Mouse (Mus musculus) midbrain, embryonic 14.5 days (tissue): ENCODE results near the gene Abcc4. TPM values are rescaled to one million over a fixed set of nuclear protein-coding genes. Genes with fewer than 3 reads are reported as not detected.

Experiments
- ATAC-seq: fragments of 200-750 bp; cut with Nextera tagmentation; 2 replicates; pipeline ENCODE4 v1.8.0; 2017; ENCODE audit warnings: moderate number of reproducible peaks, moderate library complexity; ENCODE audit not compliant: low FRiP score, low TSS enrichment
- DNase-seq: peaks from one replicate; pipeline ENCODE4 v3.0.0-alpha.2; 2015
- H3K27ac ChIP-seq: fragments of 300-500 bp; sonication (generic); replicated peaks from 2 replicates; pipeline ENCODE4 v1.5.1; 2014; ENCODE audit warnings: mild to moderate bottlenecking, low read depth, low read length, moderate library complexity
- H3K27me3 ChIP-seq: fragments of 300-500 bp; sonication (generic); 2 replicates; pipeline ENCODE4 v1.6.1; 2014; ENCODE audit warnings: low read length, control low read depth, mixed read lengths; ENCODE audit not compliant: control insufficient read depth, insufficient read depth
- H3K36me3 ChIP-seq: fragments of 300-500 bp; sonication (generic); 2 replicates; pipeline ENCODE4 v1.6.1; 2014; ENCODE audit warnings: low read length, control low read depth; ENCODE audit not compliant: control insufficient read depth, insufficient read depth
- H3K4me1 ChIP-seq: fragments of 300-500 bp; sonication (generic); 2 replicates; pipeline ENCODE4 v1.6.1; 2014; ENCODE audit warnings: mild to moderate bottlenecking, antibody characterized with exemption, low read length, control low read depth; ENCODE audit not compliant: control insufficient read depth, insufficient read depth
- H3K4me2 ChIP-seq: fragments of 300-500 bp; sonication (generic); 2 replicates; pipeline ENCODE4 v1.6.1; 2014; ENCODE audit warnings: mild to moderate bottlenecking, low read length, moderate library complexity
- H3K4me3 ChIP-seq: fragments of 300-500 bp; sonication (generic); replicated peaks from 2 replicates; pipeline ENCODE4 v1.5.1; 2014; ENCODE audit warnings: low read depth, low read length
- H3K9ac ChIP-seq: fragments of 300-500 bp; sonication (generic); replicated peaks from 2 replicates; pipeline ENCODE4 v1.6.1; 2014; ENCODE audit warnings: mild to moderate bottlenecking, low read length, moderate library complexity
- H3K9me3 ChIP-seq: fragments of 300-500 bp; sonication (generic); 2 replicates; pipeline ENCODE4 v1.6.1; 2016; ENCODE audit warnings: low read length, control low read depth, mixed read lengths; ENCODE audit not compliant: control insufficient read depth
- WGBS: fragments of 180-500 bp; shearing (Covaris S2); extraction: QIAGEN DNeasy Blood & Tissue Kit; methylation state at CpG from one replicate; pipeline ENCODE4 v1.1.7; 2014; 5-methylcytosine and 5-hydroxymethylcytosine counted together
- polyA plus RNA-seq: library from polyadenylated mRNA; unstranded; fragments of >200 nt; fragmentation: Nextera tagmentation; extraction: Ambion mirVana; gene quantifications from 2 replicates; pipeline ENCODE4 v1.2.1, GENCODE M21; 2014

The Abcc4 gene
- polyA plus RNA-seq, 1 experiment from 2014 or later = 2.1 TPM

DNA sequence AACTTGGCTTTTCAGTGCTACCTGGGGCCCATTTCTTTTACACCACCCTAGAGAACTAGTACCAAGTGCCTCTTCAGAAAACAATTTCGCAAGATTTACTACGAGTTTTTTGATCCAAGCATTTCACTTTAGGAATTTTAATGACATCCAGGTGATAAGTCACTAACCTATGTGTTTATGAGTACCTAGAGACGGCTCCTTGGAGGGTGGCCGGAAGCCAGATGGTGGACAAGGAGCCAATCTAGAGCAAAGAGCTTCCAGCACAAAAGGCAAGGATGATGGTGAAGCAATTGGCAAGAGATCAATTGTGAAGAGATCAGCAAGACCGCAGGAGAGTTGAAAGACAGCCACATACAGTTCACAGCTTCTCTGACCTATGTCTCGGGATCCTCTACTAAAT lies 8.7 kb upstream of the Abcc4 start:
- no peak for ATAC-seq
- Histone ChIP-seq H3K9ac (no peak overlapping the region), H3K27ac (no peak overlapping the region), H3K36me3 (no peaks in the 10 kb centered on the region), H3K4me1 (peaks cover 14% of the 10 kb centered on the region), H3K4me3 (no peak overlapping the region), H3K4me2 (no peak overlapping the region), H3K27me3 (no peaks in the 10 kb centered on the region), H3K9me3 (no peaks in the 10 kb centered on the region)
- DNase-seq = no peak
- 89% methylated on average over 6 of the region's 6 CpGs for WGBS

DNA sequence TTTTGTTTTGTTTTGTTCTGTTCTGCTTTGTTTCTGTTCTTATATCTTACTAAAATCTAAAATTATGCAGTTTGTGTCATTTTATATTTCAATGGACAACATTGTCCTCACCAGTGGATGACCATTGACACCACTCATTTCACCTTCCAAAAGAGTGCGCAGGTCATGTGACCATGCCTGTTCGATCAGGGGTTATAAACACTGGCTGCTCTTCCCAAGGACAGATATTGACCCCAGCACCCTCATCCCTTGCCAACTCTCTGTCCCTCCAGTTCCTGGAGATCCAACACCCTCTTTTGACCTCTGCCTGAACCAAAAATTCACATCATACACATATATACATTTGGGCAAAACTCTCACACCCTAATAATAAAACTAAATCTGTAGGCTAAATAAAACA lies 8.3 kb upstream of the Abcc4 start:
- H3K4me1 ChIP-seq = peaks cover 12% of the 10 kb centered on the region
- no peaks in the 10 kb centered on the region for H3K27me3 ChIP-seq
- H3K27ac ChIP-seq = no peak overlapping the region
- no peaks in the 10 kb centered on the region for H3K36me3 ChIP-seq
- ATAC-seq (no peak), DNase-seq (no peak)
- no peaks in the 10 kb centered on the region for H3K9me3 ChIP-seq
- H3K4me3 ChIP-seq = no peak overlapping the region
- no peak overlapping the region for H3K4me2 ChIP-seq
- WGBS = 93% methylated on average over 2 of the region's 2 CpGs
- H3K9ac ChIP-seq = no peak overlapping the region

DNA sequence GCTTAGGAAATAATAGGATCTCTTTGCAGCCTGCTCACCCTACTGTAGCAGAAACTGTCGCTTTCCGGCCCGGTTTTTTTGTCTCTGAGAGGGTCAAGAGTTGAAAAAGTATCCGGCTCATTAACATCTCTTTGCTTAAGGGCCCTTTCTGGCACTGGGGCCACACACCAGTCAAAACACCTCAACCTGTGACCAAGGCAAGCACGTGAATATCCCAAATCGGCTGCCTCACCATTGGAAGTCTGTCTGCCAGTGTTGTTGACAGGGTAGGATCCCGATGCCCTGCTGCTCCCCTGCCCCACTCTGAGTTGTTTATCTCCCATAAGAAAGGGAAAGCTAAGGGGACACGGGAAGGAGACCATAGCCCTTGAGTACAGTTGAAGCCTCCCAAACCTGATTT lies 7.8 kb upstream of the Abcc4 start:
- Histone ChIP-seq H3K9me3 (no peaks in the 10 kb centered on the region), H3K27ac (no peak overlapping the region), H3K4me2 (peak overlapping the region; percentile 66), H3K4me1 (peaks cover 11% of the 10 kb centered on the region; the same call in 1 of the 2 replicates), H3K4me3 (peak overlapping the region; percentile 34), H3K36me3 (no peaks in the 10 kb centered on the region), H3K27me3 (no peaks in the 10 kb centered on the region), H3K9ac (peak overlapping the region; percentile 43; the same call in 1 of the 2 replicates)
- ATAC-seq (no peak), DNase-seq (no peak)
- WGBS = 11% methylated on average over 8 of the region's 8 CpGs

DNA sequence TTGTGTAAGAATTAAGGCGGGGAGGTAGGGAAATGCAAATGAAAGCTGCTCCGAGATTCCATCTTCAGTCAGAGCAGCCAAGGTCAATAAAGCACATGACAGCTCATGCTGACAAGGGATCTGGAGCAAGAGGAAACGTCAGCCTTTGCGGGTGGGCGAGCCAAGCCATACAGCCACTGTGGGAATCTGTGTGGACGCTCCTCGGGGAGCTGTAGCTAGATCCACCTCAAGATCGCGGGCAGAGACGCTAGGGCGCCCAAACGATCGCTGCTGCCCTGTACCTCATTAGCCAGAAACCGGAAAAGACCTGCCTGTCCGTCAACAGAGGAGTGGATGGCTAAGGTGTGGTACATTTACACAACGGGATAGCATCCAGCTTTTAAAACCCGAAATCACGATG lies 7.4 kb upstream of the Abcc4 start:
- H3K4me1 ChIP-seq = peaks cover 11% of the 10 kb centered on the region; the same call in 1 of the 2 replicates
- peak overlapping the region; percentile 66 for H3K4me2 ChIP-seq
- WGBS = under 1% methylated on average over 18 of the region's 18 CpGs
- ATAC-seq (no peak), DNase-seq (peak; percentile 60)
- no peaks in the 10 kb centered on the region for H3K36me3 ChIP-seq
- H3K9me3 ChIP-seq = no peaks in the 10 kb centered on the region
- H3K27me3 ChIP-seq = no peaks in the 10 kb centered on the region
- H3K9ac ChIP-seq = peak overlapping the region; percentile 43
- no peak overlapping the region for H3K27ac ChIP-seq
- H3K4me3 ChIP-seq = peak overlapping the region; percentile 34

DNA sequence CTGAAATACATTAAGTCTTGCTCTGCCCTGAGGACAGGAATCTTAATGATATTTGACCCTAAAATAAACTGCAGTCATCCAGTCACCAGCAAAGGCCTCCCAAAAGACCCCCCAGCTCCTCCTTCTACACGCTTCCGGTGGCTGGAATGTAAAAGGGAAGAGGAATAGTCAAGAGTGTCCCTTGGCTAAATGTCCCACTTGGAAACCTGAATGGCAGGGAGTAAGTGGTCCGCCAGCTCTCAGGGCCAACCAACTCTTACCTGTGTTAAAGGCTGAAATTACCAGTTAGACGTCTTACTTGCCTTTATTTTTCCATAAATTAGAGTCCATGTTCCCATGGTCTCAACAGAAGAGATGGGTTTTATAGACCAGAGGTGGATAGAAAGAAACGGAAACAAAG lies 6.9 kb upstream of the Abcc4 start:
- Histone ChIP-seq H3K4me2 (peak overlapping the region; percentile 66), H3K27me3 (no peaks in the 10 kb centered on the region), H3K4me3 (no peak overlapping the region), H3K9me3 (no peaks in the 10 kb centered on the region), H3K27ac (no peak overlapping the region), H3K4me1 (peaks cover 11% of the 10 kb centered on the region; the same call in 1 of the 2 replicates), H3K9ac (no peak overlapping the region), H3K36me3 (no peaks in the 10 kb centered on the region)
- ATAC-seq = no peak
- no peak for DNase-seq
- 46% methylated on average over 5 of the region's 5 CpGs for WGBS

DNA sequence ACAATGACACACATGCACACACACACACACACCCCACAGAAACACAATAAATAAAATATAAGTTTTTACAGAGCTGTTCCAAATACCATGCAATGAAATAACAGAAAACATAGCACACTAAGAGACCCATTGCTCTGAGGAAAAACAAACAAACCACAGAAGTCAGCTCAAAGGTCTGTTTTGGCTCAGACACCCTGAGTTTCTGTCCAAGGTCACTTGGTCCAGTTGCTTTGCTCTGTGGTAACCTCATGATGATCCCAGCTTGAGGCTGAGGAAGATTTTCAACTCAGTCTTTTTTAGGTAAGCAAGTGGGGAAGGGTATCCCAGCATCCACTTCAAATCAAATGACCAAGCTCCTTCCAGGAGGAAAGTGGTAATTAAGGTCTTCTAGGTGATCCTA lies 4.9 kb upstream of the Abcc4 start:
- H3K4me1 ChIP-seq = peaks cover 11% of the 10 kb centered on the region; the same call in 1 of the 2 replicates
- no peak overlapping the region for H3K4me3 ChIP-seq
- no peaks in the 10 kb centered on the region for H3K9me3 ChIP-seq
- H3K36me3 ChIP-seq = no peaks in the 10 kb centered on the region
- peaks cover 6% of the 10 kb centered on the region; the same call in 1 of the 2 replicates for H3K27me3 ChIP-seq
- no peak for ATAC-seq
- no peak overlapping the region for H3K9ac ChIP-seq
- H3K27ac ChIP-seq = no peak overlapping the region
- no peak overlapping the region for H3K4me2 ChIP-seq
- DNase-seq = no peak

DNA sequence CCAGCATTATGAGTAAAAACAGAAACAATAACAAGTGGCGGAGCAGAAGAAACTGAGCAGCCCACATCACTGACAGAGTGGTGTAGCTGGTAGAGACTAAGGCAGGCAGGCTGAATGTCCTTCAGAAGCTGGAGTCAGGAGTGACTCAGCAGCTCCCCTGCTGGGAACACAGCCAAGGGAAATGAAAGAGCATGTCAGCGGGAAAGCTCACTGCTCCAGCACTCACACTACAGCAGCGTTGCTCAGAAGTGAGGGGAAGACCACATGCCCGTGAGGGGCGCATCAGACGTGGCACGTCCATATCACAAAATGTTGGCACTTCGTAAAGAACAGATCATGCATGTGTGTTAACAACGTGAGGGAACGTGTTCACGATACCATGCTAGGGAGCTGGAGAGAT lies 3.7 kb upstream of the Abcc4 start:
- DNase-seq (peak; percentile 88), ATAC-seq (peak; percentile 34; the same call in 1 of the 2 replicates)
- H3K27ac ChIP-seq = no peak overlapping the region
- H3K4me3 ChIP-seq = no peak overlapping the region
- WGBS = 31% methylated on average over 11 of the region's 11 CpGs
- H3K36me3 ChIP-seq = no peaks in the 10 kb centered on the region
- no peaks in the 10 kb centered on the region for H3K9me3 ChIP-seq
- H3K4me1 ChIP-seq = peaks cover 11% of the 10 kb centered on the region; the same call in 1 of the 2 replicates
- peaks cover 9% of the 10 kb centered on the region for H3K27me3 ChIP-seq
- H3K9ac ChIP-seq = no peak overlapping the region
- no peak overlapping the region for H3K4me2 ChIP-seq

DNA sequence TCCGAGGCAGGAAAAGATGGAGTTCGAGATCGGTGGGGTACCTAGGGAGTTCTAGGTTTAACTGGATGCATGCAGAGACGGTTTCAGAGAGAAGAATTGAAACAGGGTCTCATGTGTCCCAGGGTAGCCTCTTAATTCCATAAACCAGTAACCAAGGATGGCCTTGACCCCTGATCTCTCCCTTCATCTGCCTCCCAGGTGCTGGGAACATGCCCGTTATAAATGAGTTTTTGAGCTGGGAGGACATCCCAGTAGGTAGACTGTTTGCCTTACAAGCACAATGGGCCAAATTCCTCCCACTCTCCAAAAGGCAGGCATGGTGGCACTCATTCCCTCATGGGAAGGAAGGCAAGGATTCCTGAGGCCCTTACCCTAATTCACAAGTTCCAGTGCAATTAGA lies 2.1 kb upstream of the Abcc4 start:
- no peak for DNase-seq
- H3K36me3 ChIP-seq = no peaks in the 10 kb centered on the region
- H3K4me1 ChIP-seq = peaks cover 1% of the 10 kb centered on the region; the same call in 1 of the 2 replicates
- no peak for ATAC-seq
- H3K4me3 ChIP-seq = no peak overlapping the region
- 79% methylated on average over 5 of the region's 5 CpGs for WGBS
- peaks cover 15% of the 10 kb centered on the region for H3K27me3 ChIP-seq
- H3K4me2 ChIP-seq = no peak overlapping the region
- H3K27ac ChIP-seq = no peak overlapping the region
- H3K9me3 ChIP-seq = no peaks in the 10 kb centered on the region
- no peak overlapping the region for H3K9ac ChIP-seq

DNA sequence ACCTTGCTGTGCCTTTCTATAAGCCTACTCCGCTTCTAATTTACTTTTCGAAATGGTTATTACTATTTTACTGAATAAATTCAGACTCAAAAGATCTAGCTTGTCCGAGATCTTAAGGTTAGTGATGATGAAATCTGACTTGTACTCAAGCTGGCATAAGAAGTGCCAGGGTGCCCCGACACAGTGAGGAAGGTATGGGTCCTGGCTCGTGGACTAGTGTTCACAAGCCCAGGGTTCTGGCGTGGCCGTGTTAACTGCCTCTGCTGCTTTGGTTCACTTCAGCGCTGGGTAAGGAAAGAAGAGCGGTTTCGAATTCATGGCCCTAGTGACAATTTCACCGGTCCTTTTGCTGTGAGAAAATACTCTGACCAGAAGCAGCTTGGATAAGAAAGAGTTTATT lies 943 bp upstream of the Abcc4 start:
- DNase-seq = no peak
- ATAC-seq = no peak
- Histone ChIP-seq H3K36me3 (no peaks in the 10 kb centered on the region), H3K4me1 (no peaks in the 10 kb centered on the region), H3K4me3 (no peak overlapping the region), H3K27me3 (peaks cover 15% of the 10 kb centered on the region), H3K27ac (no peak overlapping the region), H3K9ac (no peak overlapping the region), H3K4me2 (peak overlapping the region; percentile 96), H3K9me3 (no peaks in the 10 kb centered on the region)
- WGBS = 83% methylated on average over 11 of the region's 11 CpGs
